Mouse (Mus musculus) gastrocnemius, postnatal 25 days (tissue): ENCODE measurements around the gene Mvk. TPM values are rescaled to one million over a fixed set of nuclear protein-coding genes. Genes with fewer than 3 reads are reported as not detected.
A peak's percentile ranks its signal among the peaks of the same experiment; 100 is the strongest.

Source experiments
- DNase-seq: peaks from one replicate; pipeline ENCODE4 v3.0.0; 2022
- long read RNA-seq, 2 experiments: library from polyadenylated mRNA; stranded (forward); transcript quantifications; one replicate each; pipeline ENCODE4 v2.0.0; 2021
- total RNA-seq, 2 experiments: library from RNA; stranded (reverse); gene quantifications; 1 replicate in 1 of 2; 2 replicates in 1 of 2; pipeline ENCODE4 v1.2.3; 2021

Gene Mvk
- total RNA-seq, result 1 to 10 TPM; 9.6 to 9.8 TPM
- long read RNA-seq, experiment 1, partial matches to known transcripts, result 5 of 13 reads
- long read RNA-seq, experiment 1, other reads (novel, unspliced or antisense), result 5 of 13 reads
- long read RNA-seq, experiment 2, partial matches to known transcripts, result 2 of 7 reads
- long read RNA-seq, experiment 2, other reads (novel, unspliced or antisense), result 2 of 7 reads

GRCm38 (mm10) chr5:114443566-114444367 is at the start of gene Mvk, which contains the start of gene Mmab:
Mvk (plus strand) TSS chr5:114444269.
Mmab (minus strand) TSS chr5:114444060.
- peak; percentile 97 for DNase-seq

- no peak for DNase-seq
Observed at GRCm38 (mm10) chr5:114406592-114406991, 37.5 kb upstream of the Mvk start.

- no peak for DNase-seq
Observed at GRCm38 (mm10) chr5:114407269-114407668, 36.8 kb upstream of the Mvk start.

GRCm38 (mm10) chr5:114407810-114408209 is 36.3 kb upstream of the Mvk start:
- no peak for DNase-seq

GRCm38 (mm10) chr5:114408846-114409245 is 35.2 kb upstream of the Mvk start:
- DNase-seq, result no peak

GRCm38 (mm10) chr5:114410429-114410828 is 33.6 kb upstream of the Mvk start:
- no peak for DNase-seq

GRCm38 (mm10) chr5:114412361-114412998 is 31.6 kb upstream of the Mvk start:
- no peak for DNase-seq

- peak; percentile 65 for DNase-seq
Observed at GRCm38 (mm10) chr5:114413067-114413735, 30.9 kb upstream of the Mvk start.

- no peak for DNase-seq
Observed at GRCm38 (mm10) chr5:114415606-114416005, 28.5 kb upstream of the Mvk start.

GRCm38 (mm10) chr5:114416855-114417254 is 27.2 kb upstream of the Mvk start:
- DNase-seq, result no peak

GRCm38 (mm10) chr5:114418541-114418940 is 25.5 kb upstream of the Mvk start:
- DNase-seq, result no peak

- DNase-seq, result no peak
Observed at GRCm38 (mm10) chr5:114421561-114422298, 22.3 kb upstream of the Mvk start.

GRCm38 (mm10) chr5:114422591-114422990 is 21.5 kb upstream of the Mvk start:
- no peak for DNase-seq

- no peak for DNase-seq
Observed at GRCm38 (mm10) chr5:114423961-114424360, 20.1 kb upstream of the Mvk start.

GRCm38 (mm10) chr5:114426732-114427131 is 17.3 kb upstream of the Mvk start:
- no peak for DNase-seq

- DNase-seq, result no peak
Observed at GRCm38 (mm10) chr5:114428621-114429020, 15.4 kb upstream of the Mvk start.

- DNase-seq, result no peak
Observed at GRCm38 (mm10) chr5:114429781-114430180, 14.3 kb upstream of the Mvk start.

GRCm38 (mm10) chr5:114434359-114434758 is 9.7 kb upstream of the Mvk start:
- no peak for DNase-seq

- DNase-seq, result no peak
Observed at GRCm38 (mm10) chr5:114435588-114435987, 8.5 kb upstream of the Mvk start.

GRCm38 (mm10) chr5:114444368-114444692 is 261 bp downstream of the Mvk start:
- DNase-seq, result no peak

- no peak for DNase-seq
Observed at GRCm38 (mm10) chr5:114449011-114449410, 4.9 kb downstream of the Mvk start.

GRCm38 (mm10) chr5:114456287-114456686 is 12.2 kb downstream of the Mvk start:
- DNase-seq, result no peak
